Mouse (Mus musculus) erythroblast, embryonic 14.5 days (primary cell): ENCODE data around the gene 1110032A03Rik.

Source experiments
- GATA1 ChIP-seq: IDR thresholded peaks from 2 replicates; pipeline ENCODE4 v1.6.1; 2012; ENCODE audit warnings: low read length, inconsistent platforms, mixed read lengths
- TAL1 ChIP-seq: IDR thresholded peaks from 3 replicates; pipeline ENCODE4 v1.6.1; 2012; ENCODE audit warnings: low read length, inconsistent platforms, mixed read lengths

- TF ChIP-seq GATA1 (no peak), TAL1 (no peak)
Observed at GRCm38 (mm10) chr9:50797641-50798040, 22.3 kb upstream of the 1110032A03Rik start.
